ENCODE assay signal across 23 mouse cellular contexts in genomic region chr2:74154062-74154461, GRCm38 (mm10).
DNase-seq lines count a peak whose midpoint lies in the region; ATAC-seq and TF ChIP-seq lines count a peak whose summit lies in the region.
"Had no signal": no experiment of that assay in that cellular context is flagged by ENCODE, and none has a peak within 500 bp of the region (broad histone marks: within the 10 kb centered on the region; RNA-seq: fewer than 3 reads in every experiment).

No protein-coding gene starts in this region.

- no peak overlapping the region for H3K9ac ChIP-seq in midbrain, embryonic 15.5 days
- H3K9ac ChIP-seq in midbrain, embryonic 13.5 days (replicated peaks) = no peak overlapping the region
- no peak overlapping the region for H3K9ac ChIP-seq in stomach, postnatal 0 days (ENCODE audit: low read length)
- H3K9ac ChIP-seq: embryonic facial prominence, embryonic 13.5 days; embryonic facial prominence, embryonic 15.5 days; forebrain, embryonic 12.5 days had no signal

- no peaks in the 10 kb centered on the region for H3K27me3 ChIP-seq in midbrain, embryonic 15.5 days (replicated peaks)
- H3K27me3 ChIP-seq in midbrain, embryonic 13.5 days = no peaks in the 10 kb centered on the region
- no peaks in the 10 kb centered on the region for H3K27me3 ChIP-seq in stomach, postnatal 0 days (ENCODE audit: control insufficient read depth, insufficient read depth, low read length)
- H3K27me3 ChIP-seq: embryonic facial prominence, embryonic 13.5 days; embryonic facial prominence, embryonic 15.5 days had no signal

- no peak overlapping the region for H3K4me2 ChIP-seq in midbrain, embryonic 15.5 days
- H3K4me2 ChIP-seq in midbrain, embryonic 13.5 days (replicated peaks) = no peak overlapping the region
- H3K4me2 ChIP-seq in stomach, postnatal 0 days (replicated peaks; ENCODE audit: low read depth) = no peak overlapping the region
- H3K4me2 ChIP-seq: embryonic facial prominence, embryonic 13.5 days; embryonic facial prominence, embryonic 15.5 days had no signal

- peak overlapping the region; percentile 62; the same call in 1 of the 2 replicates for H3K27ac ChIP-seq in layer of hippocampus, adult 2 months
- no peak overlapping the region for H3K27ac ChIP-seq in midbrain, embryonic 15.5 days
- no peak overlapping the region for H3K27ac ChIP-seq in midbrain, embryonic 13.5 days
- H3K27ac ChIP-seq in stomach, postnatal 0 days (replicated peaks) = no peak overlapping the region
- H3K27ac ChIP-seq: embryonic facial prominence, embryonic 13.5 days; embryonic facial prominence, embryonic 15.5 days had no signal

- intact Hi-C loops in heart, postnatal 14 days (cut with DNase I) = no loop called here

- peaks cover 19% of the 10 kb centered on the region for H3K4me1 ChIP-seq in midbrain, embryonic 15.5 days
- H3K4me1 ChIP-seq in midbrain, embryonic 13.5 days (replicated peaks) = peaks cover 28% of the 10 kb centered on the region
- H3K4me1 ChIP-seq in stomach, postnatal 0 days (replicated peaks; ENCODE audit: control insufficient read depth, insufficient read depth) = no peaks in the 10 kb centered on the region

- 0 out of 2 replicates have a peak, but pooled peaks have one; percentile 33 for ATAC-seq in midbrain, embryonic 15.5 days (replicated peaks)
- no peak for ATAC-seq in midbrain, embryonic 13.5 days
- ATAC-seq in stomach, postnatal 0 days (ENCODE audit: low FRiP score, low TSS enrichment) = peak; percentile 93

- TF ChIP-seq CTCF in layer of hippocampus, adult 2 months (conservative IDR thresholded peaks at IDR 0.05) = no peak
- TF ChIP-seq CTCF in stomach, postnatal 0 days (IDR thresholded peaks at IDR 0.05; ENCODE audit: low read depth) = no peak

- H3K36me3 ChIP-seq in midbrain, embryonic 15.5 days (replicated peaks) = no peaks in the 10 kb centered on the region
- H3K36me3 ChIP-seq in midbrain, embryonic 13.5 days = no peaks in the 10 kb centered on the region
- H3K36me3 ChIP-seq in stomach, postnatal 0 days (ENCODE audit: control insufficient read depth, insufficient read depth, low read length) = no peaks in the 10 kb centered on the region
- H3K36me3 ChIP-seq: embryonic facial prominence, embryonic 13.5 days; embryonic facial prominence, embryonic 15.5 days; forebrain, embryonic 10.5 days; forebrain, embryonic 12.5 days had no signal

- H3K4me3 ChIP-seq in layer of hippocampus, adult 2 months = no peak overlapping the region
- no peak overlapping the region for H3K4me3 ChIP-seq in midbrain, embryonic 15.5 days
- no peak overlapping the region for H3K4me3 ChIP-seq in midbrain, embryonic 13.5 days (replicated peaks)
- H3K4me3 ChIP-seq in stomach, postnatal 0 days (ENCODE audit: low read depth, low read length) = no peak overlapping the region
- H3K4me3 ChIP-seq: embryonic facial prominence, embryonic 13.5 days; embryonic facial prominence, embryonic 15.5 days; erythroblast, embryonic 14.5 days; forebrain, embryonic 10.5 days; forebrain, embryonic 12.5 days had no signal

- peak; percentile 43 for DNase-seq in heart, adult 11 months
- no peak for DNase-seq in heart, postnatal 14 days
- no peak for DNase-seq in layer of hippocampus, adult 2 months (ENCODE audit: low spot score in 2 of 2)
- no peak for DNase-seq in layer of hippocampus, adult 11-12 months (ENCODE audit: low spot score)
- DNase-seq in stomach, postnatal 0 days (ENCODE audit: low spot score) = peak; percentile 17
- DNase-seq in right cerebral cortex, postnatal 36 days (ENCODE audit: low spot score in 2 of 2) = no peak
- DNase-seq: adrenal gland, adult 2 months; adrenal gland, postnatal 10 days; adrenal gland, postnatal 25 days; cerebellum, adult 11 months; cerebellum, adult 18-20 months; cerebellum, adult 8-10 months; cerebellum, adult 9-11 months; cerebellum, postnatal 14 days; cerebellum, postnatal 36 days; embryo, embryonic 11 days had no signal

- 75% methylated on average over 6 of the region's 6 CpGs for WGBS in midbrain, embryonic 15.5 days
- 80% methylated on average over 6 of the region's 6 CpGs for WGBS in midbrain, embryonic 13.5 days
- WGBS in stomach, postnatal 0 days = 59% methylated on average over 6 of the region's 6 CpGs

- TF ChIP-seq EP300 in stomach, postnatal 0 days (optimal IDR thresholded peaks at IDR 0.05) = no peak

- no peaks in the 10 kb centered on the region for H3K9me3 ChIP-seq in midbrain, embryonic 15.5 days
- no peaks in the 10 kb centered on the region for H3K9me3 ChIP-seq in midbrain, embryonic 13.5 days
- H3K9me3 ChIP-seq in stomach, postnatal 0 days (ENCODE audit: control insufficient read depth, low read length) = no peaks in the 10 kb centered on the region
- H3K9me3 ChIP-seq: embryonic facial prominence, embryonic 13.5 days; embryonic facial prominence, embryonic 15.5 days; forebrain, embryonic 10.5 days; forebrain, embryonic 12.5 days had no signal

Comparison
In these comparisons a context has a peak if more than half of its experiments do, and no peak if none do; other contexts are left out.
1. DNase-seq: peak in heart, adult 11 months (single experiment) and stomach, postnatal 0 days (single experiment); none in heart, postnatal 14 days (0 of 2), layer of hippocampus, adult 2 months (0 of 2), layer of hippocampus, adult 11-12 months (single experiment) and right cerebral cortex, postnatal 36 days (0 of 2).